10 mouse cellular contexts compared by ENCODE assay signal in genomic region chr19:53424629-53425028, GRCm38 (mm10). TPM values are rescaled to one million over a fixed set of nuclear protein-coding genes. Genes with fewer than 3 reads are reported as not detected.
DNase-seq lines count a peak whose midpoint lies in the region; ATAC-seq lines count a peak whose summit lies in the region.
"Had no signal": no experiment of that assay in that cellular context is flagged by ENCODE, and none has a peak within 500 bp of the region (broad histone marks: within the 10 kb centered on the region; RNA-seq: fewer than 3 reads in every experiment).

No protein-coding gene starts in this region.

- H3K36me3 ChIP-seq in heart, embryonic 14.5 days (ENCODE audit: control insufficient read depth, insufficient read depth, low read length) = no peaks in the 10 kb centered on the region
- H3K36me3 ChIP-seq in limb, embryonic 10.5 days = no peaks in the 10 kb centered on the region
- H3K36me3 ChIP-seq: embryonic facial prominence, embryonic 15.5 days had no signal

- H3K4me2 ChIP-seq in heart, embryonic 14.5 days (ENCODE audit: low read length) = peak overlapping the region; percentile 41
- H3K4me2 ChIP-seq: embryonic facial prominence, embryonic 15.5 days had no signal

- no peaks in the 10 kb centered on the region for H3K9me3 ChIP-seq in heart, embryonic 14.5 days (ENCODE audit: control insufficient read depth, low read length)
- no peaks in the 10 kb centered on the region for H3K9me3 ChIP-seq in limb, embryonic 10.5 days (replicated peaks)
- H3K9me3 ChIP-seq: embryonic facial prominence, embryonic 15.5 days had no signal

- peaks cover 23 to 26% of the 10 kb centered on the region in 2 experiments for H3K4me1 ChIP-seq in heart, embryonic 14.5 days (ENCODE audit: control insufficient read depth in 2 of 2, insufficient read depth in 2 of 2, low read length in 2 of 2)
- H3K4me1 ChIP-seq in limb, embryonic 10.5 days = peaks cover 60% of the 10 kb centered on the region

- no peak for ATAC-seq in heart, embryonic 14.5 days (ENCODE audit: insufficient number of reproducible peaks, insufficient read depth, low FRiP score, low read depth)

- WGBS in heart, embryonic 14.5 days = 41% methylated on average over 18 of the region's 18 CpGs
- 55% methylated on average over 18 of the region's 18 CpGs for WGBS in limb, embryonic 10.5 days

- no peaks in the 10 kb centered on the region for H3K27me3 ChIP-seq in heart, embryonic 14.5 days (ENCODE audit: control insufficient read depth, insufficient read depth, low read length)
- H3K27me3 ChIP-seq in limb, embryonic 10.5 days (ENCODE audit: low read depth, poor library complexity, severe bottlenecking) = no peaks in the 10 kb centered on the region

- peak; percentile 31 to 45 for DNase-seq in adrenal gland, postnatal 36 days
- no peak for DNase-seq in limb, embryonic 10.5 days (ENCODE audit: low spot score)
- peak; percentile 68 to 81 for DNase-seq in monocyte, adult 2 months (ENCODE audit: low read depth in 1 of 2, low spot score in 2 of 2)
- DNase-seq in retina, postnatal 1 day = no peak
- no peak for DNase-seq in right cerebral cortex, adult 18-20 months
- no peak for DNase-seq in testis, postnatal 10 days (ENCODE audit: low spot score)
- no peak for DNase-seq in frontal cortex, adult 2 months (ENCODE audit: extremely low spot score in 1 of 2, low spot score in 1 of 2)

- no peak overlapping the region for H3K4me3 ChIP-seq in heart, embryonic 14.5 days (ENCODE audit: control insufficient read depth in 1 of 2, insufficient read depth in 1 of 2, low read depth in 1 of 2, low read length in 2 of 2)
- H3K4me3 ChIP-seq in limb, embryonic 10.5 days = peak overlapping the region; percentile 17; the same call in 1 of the 2 replicates
- H3K4me3 ChIP-seq: embryonic facial prominence, embryonic 15.5 days had no signal

- peak overlapping the region; percentile 18; the same call in 1 of the 2 replicates for H3K9ac ChIP-seq in heart, embryonic 14.5 days (ENCODE audit: low read length)
- H3K9ac ChIP-seq: embryonic facial prominence, embryonic 15.5 days had no signal

- H3K27ac ChIP-seq in heart, embryonic 14.5 days (replicated peaks in 1 of 2; ENCODE audit: control insufficient read depth in 1 of 2, insufficient read depth in 1 of 2, low read depth in 2 of 2, low read length in 2 of 2) = peak overlapping the region in 1 of 2 experiments; percentile 28; a peak in 2 of 4 replicates
- H3K27ac ChIP-seq in limb, embryonic 10.5 days = peak overlapping the region; percentile 77
- H3K27ac ChIP-seq: embryonic facial prominence, embryonic 15.5 days had no signal

RNA-seq across cellular contexts. Expression of gene Smndc1, which starts 34.3 kb away (rescaled TPM):
- 10 to 100 TPM; 46.5 to 49.3 TPM for total RNA-seq in adrenal gland, postnatal 36 days (2021)
- polyA plus RNA-seq in heart, embryonic 14.5 days (2014; fragmentation: Nextera tagmentation; extraction: Ambion mirVana) = 31.5 and 32.7 TPM in 2 replicates
- 41.2 and 43.8 TPM in 2 replicates for polyA plus RNA-seq in limb, embryonic 10.5 days (2016; fragmentation: Nextera tagmentation; extraction: Ambion mirVana)
- polyA plus RNA-seq in frontal cortex, adult 2 months (2012; rRNA removed) = 26.3 and 29.4 TPM in 2 replicates

RNA-seq across cellular contexts. Expression of gene Gm10197, which starts 53.1 kb away (rescaled TPM):
- total RNA-seq in adrenal gland, postnatal 36 days (2021) = not detected
- not detected in 2 replicates for polyA plus RNA-seq in heart, embryonic 14.5 days (2014; fragmentation: Nextera tagmentation; extraction: Ambion mirVana)
- 6.6 TPM in 1 of 2 replicates, not detected in the other for polyA plus RNA-seq in limb, embryonic 10.5 days (2016; fragmentation: Nextera tagmentation; extraction: Ambion mirVana)
- polyA plus RNA-seq in frontal cortex, adult 2 months (2012; rRNA removed) = not detected in 2 replicates
- polyA plus RNA-seq: embryonic facial prominence, embryonic 15.5 days; stomach, embryonic 14.5 days had no signal

Comparison
In these comparisons a context has a peak if more than half of its experiments do, and no peak if none do; other contexts are left out.
1. DNase-seq: peak in adrenal gland, postnatal 36 days (2 of 2) and monocyte, adult 2 months (2 of 2); none in limb, embryonic 10.5 days (single experiment), retina, postnatal 1 day (single experiment), right cerebral cortex, adult 18-20 months (single experiment), testis, postnatal 10 days (single experiment) and frontal cortex, adult 2 months (0 of 2).